Mouse (Mus musculus): Measurements from ENCODE around the gene Sbk2. TPM values are rescaled to one million over a fixed set of nuclear protein-coding genes. Genes with fewer than 3 reads are reported as not detected.

The Sbk2 gene
- polyA plus RNA-seq, 1 experiment from 2014 or later: 0.56 TPM

GRCm38 (mm10) chr7:4938456-4938855, 25.8 kb downstream of the Sbk2 start:
- H3K9ac ChIP-seq (ENCODE audit: low read depth, low read length): no peak overlapping the region
- H3K36me3 ChIP-seq (ENCODE audit: control insufficient read depth, insufficient read depth, low read length): no peaks in the 10 kb centered on the region; the same call in 1 of the 2 replicates
- H3K4me3 ChIP-seq (ENCODE audit: low read length): no peak overlapping the region
- no peak overlapping the region for H3K27ac ChIP-seq (ENCODE audit: low read length)
- no peaks in the 10 kb centered on the region for H3K27me3 ChIP-seq (replicated peaks; ENCODE audit: control insufficient read depth, insufficient read depth, low read length)
- WGBS: 36% methylated on average over 2 of the region's 2 CpGs
- no peak overlapping the region for H3K4me2 ChIP-seq (ENCODE audit: low read depth, low read length)
- ATAC-seq: no peak
- H3K4me1 ChIP-seq (ENCODE audit: control insufficient read depth, insufficient read depth, low read length): no peaks in the 10 kb centered on the region
- H3K9me3 ChIP-seq (ENCODE audit: control insufficient read depth, low read length): no peaks in the 10 kb centered on the region

DNA sequence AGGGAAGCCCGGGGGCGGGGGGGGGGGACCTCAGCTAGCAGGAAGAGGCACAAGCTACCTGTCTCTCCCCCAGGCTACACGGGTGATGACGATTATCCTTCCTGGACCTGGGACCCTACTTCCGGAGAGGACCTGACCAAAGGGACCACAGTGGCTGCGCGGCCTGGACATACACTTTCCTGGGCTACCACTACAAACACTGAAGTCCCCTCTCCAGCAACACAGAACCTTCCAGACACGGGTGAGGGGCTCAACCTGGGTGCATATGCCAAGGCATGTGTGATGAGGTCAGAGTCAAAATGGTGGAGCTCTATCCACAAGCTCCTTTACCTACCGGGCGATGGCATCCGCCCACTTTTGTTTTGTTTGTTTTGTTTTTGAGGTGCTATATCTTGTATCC, 26.8 kb downstream of the Sbk2 start:
- no peak overlapping the region for H3K27ac ChIP-seq (ENCODE audit: low read length)
- no peaks in the 10 kb centered on the region for H3K4me1 ChIP-seq (ENCODE audit: control insufficient read depth, insufficient read depth, low read length)
- ATAC-seq: no peak
- H3K36me3 ChIP-seq (ENCODE audit: control insufficient read depth, insufficient read depth, low read length): no peaks in the 10 kb centered on the region; the same call in 1 of the 2 replicates
- H3K9ac ChIP-seq (ENCODE audit: low read depth, low read length): no peak overlapping the region; the same call in 1 of the 2 replicates
- H3K9me3 ChIP-seq (ENCODE audit: control insufficient read depth, low read length): no peaks in the 10 kb centered on the region
- 75% methylated on average over 11 of the region's 11 CpGs for WGBS
- no peak overlapping the region for H3K4me3 ChIP-seq (ENCODE audit: low read length)
- no peaks in the 10 kb centered on the region for H3K27me3 ChIP-seq (replicated peaks; ENCODE audit: control insufficient read depth, insufficient read depth, low read length)
- no peak overlapping the region for H3K4me2 ChIP-seq (ENCODE audit: low read depth, low read length)

- Histone ChIP-seq H3K27ac (ENCODE audit: low read length) (no peak overlapping the region), H3K27me3 (replicated peaks; ENCODE audit: control insufficient read depth, insufficient read depth, low read length) (no peaks in the 10 kb centered on the region), H3K36me3 (ENCODE audit: control insufficient read depth, insufficient read depth, low read length) (no peaks in the 10 kb centered on the region; the same call in 1 of the 2 replicates), H3K9me3 (ENCODE audit: control insufficient read depth, low read length) (no peaks in the 10 kb centered on the region), H3K4me1 (ENCODE audit: control insufficient read depth, insufficient read depth, low read length) (no peaks in the 10 kb centered on the region), H3K9ac (ENCODE audit: low read depth, low read length) (no peak overlapping the region), H3K4me3 (ENCODE audit: low read length) (no peak overlapping the region), H3K4me2 (ENCODE audit: low read depth, low read length) (no peak overlapping the region)
- no peak for ATAC-seq
- WGBS: 76% methylated on average over 10 of the region's 10 CpGs
These were observed 27.4 kb downstream of the Sbk2 start for GRCm38 (mm10) chr7:4936832-4937231.

GRCm38 (mm10) chr7:4934160-4934914, 29.9 kb downstream of the Sbk2 start:
- Histone ChIP-seq H3K36me3 (ENCODE audit: control insufficient read depth, insufficient read depth, low read length) (no peaks in the 10 kb centered on the region; the same call in 1 of the 2 replicates), H3K4me3 (ENCODE audit: low read length) (no peak overlapping the region), H3K9me3 (ENCODE audit: control insufficient read depth, low read length) (no peaks in the 10 kb centered on the region), H3K4me2 (ENCODE audit: low read depth, low read length) (no peak overlapping the region), H3K27me3 (replicated peaks; ENCODE audit: control insufficient read depth, insufficient read depth, low read length) (no peaks in the 10 kb centered on the region), H3K4me1 (ENCODE audit: control insufficient read depth, insufficient read depth, low read length) (no peaks in the 10 kb centered on the region), H3K27ac (ENCODE audit: low read length) (no peak overlapping the region), H3K9ac (ENCODE audit: low read depth, low read length) (no peak overlapping the region)
- no peak for ATAC-seq
- 79% methylated on average over 4 of the region's 4 CpGs for WGBS

DNA sequence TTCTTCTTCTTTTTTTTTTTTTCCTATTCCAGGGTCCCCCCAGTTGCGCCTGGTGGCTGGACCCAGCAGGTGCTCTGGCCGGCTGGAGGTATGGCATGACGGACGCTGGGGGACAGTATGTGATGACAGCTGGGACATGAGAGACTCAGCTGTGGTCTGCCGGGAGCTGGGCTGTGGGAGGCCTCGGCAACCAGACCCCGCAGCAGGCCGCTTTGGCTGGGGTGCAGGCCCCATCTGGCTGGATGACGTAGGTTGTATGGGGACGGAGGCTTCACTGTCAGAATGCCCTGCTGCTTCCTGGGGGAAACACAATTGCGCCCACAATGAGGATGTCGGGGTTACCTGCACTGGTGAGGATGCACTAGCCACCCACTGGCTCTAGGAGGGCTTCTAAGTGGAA, 31.1 kb downstream of the Sbk2 start:
- Histone ChIP-seq H3K27me3 (replicated peaks; ENCODE audit: control insufficient read depth, insufficient read depth, low read length) (no peaks in the 10 kb centered on the region), H3K27ac (ENCODE audit: low read length) (no peak overlapping the region), H3K4me3 (ENCODE audit: low read length) (no peak overlapping the region), H3K9ac (ENCODE audit: low read depth, low read length) (no peak overlapping the region), H3K4me1 (ENCODE audit: control insufficient read depth, insufficient read depth, low read length) (no peaks in the 10 kb centered on the region), H3K9me3 (ENCODE audit: control insufficient read depth, low read length) (no peaks in the 10 kb centered on the region), H3K36me3 (ENCODE audit: control insufficient read depth, insufficient read depth, low read length) (no peaks in the 10 kb centered on the region; the same call in none of the 2 replicates), H3K4me2 (ENCODE audit: low read depth, low read length) (no peak overlapping the region)
- 80% methylated on average over 12 of the region's 12 CpGs for WGBS
- no peak for ATAC-seq

DNA sequence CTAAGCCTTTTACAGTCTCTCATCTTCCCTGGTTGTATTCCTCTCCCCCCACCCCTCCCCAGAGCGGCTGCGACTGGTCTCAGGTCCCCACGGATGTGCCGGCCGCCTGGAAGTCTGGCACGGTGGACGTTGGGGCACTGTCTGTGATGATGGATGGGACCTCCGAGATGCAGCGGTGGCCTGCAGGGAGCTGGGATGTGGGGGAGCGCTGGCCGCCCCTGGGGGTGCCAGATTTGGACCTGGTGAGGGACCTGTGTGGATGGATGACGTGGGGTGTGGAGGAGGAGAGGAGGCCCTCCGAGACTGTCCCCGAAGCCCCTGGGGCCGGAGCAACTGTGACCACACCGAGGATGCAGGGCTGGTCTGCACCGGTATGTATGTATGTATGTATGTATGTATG, 35.9 kb downstream of the Sbk2 start:
- no peak overlapping the region for H3K9ac ChIP-seq (ENCODE audit: low read depth, low read length)
- no peaks in the 10 kb centered on the region for H3K9me3 ChIP-seq (ENCODE audit: control insufficient read depth, low read length)
- H3K4me3 ChIP-seq (ENCODE audit: low read length): no peak overlapping the region
- H3K4me2 ChIP-seq (ENCODE audit: low read depth, low read length): 0 out of 2 replicates have a peak overlapping the region, but pooled peaks have one; percentile 16
- no peak for ATAC-seq
- H3K27me3 ChIP-seq (replicated peaks; ENCODE audit: control insufficient read depth, insufficient read depth, low read length): no peaks in the 10 kb centered on the region; the same call in 1 of the 2 replicates
- no peaks in the 10 kb centered on the region; the same call in 1 of the 2 replicates for H3K36me3 ChIP-seq (ENCODE audit: control insufficient read depth, insufficient read depth, low read length)
- 65% methylated on average over 17 of the region's 17 CpGs for WGBS
- no peak overlapping the region for H3K27ac ChIP-seq (ENCODE audit: low read length)
- H3K4me1 ChIP-seq (ENCODE audit: control insufficient read depth, insufficient read depth, low read length): peaks cover 33% of the 10 kb centered on the region

DNA sequence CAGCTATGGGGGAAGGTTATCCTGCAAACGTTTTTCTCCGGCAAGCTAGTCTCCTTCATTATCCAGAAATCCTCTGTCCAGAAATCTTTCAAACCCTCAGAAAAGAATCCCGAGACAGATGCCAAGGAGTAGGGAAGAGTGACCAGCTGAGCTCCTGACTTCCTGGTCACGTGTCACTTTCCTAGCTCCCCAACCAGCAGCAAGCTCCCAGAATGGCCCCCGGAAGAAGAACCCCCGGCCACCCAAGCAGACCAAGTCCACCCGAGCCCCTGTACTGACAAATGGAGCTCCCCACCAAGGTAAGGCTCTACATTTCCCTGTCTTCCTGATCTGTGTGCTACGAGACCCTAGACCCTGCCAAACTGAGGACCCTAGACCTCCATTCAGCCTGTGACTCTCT, 36.5 kb downstream of the Sbk2 start:
- Histone ChIP-seq H3K4me1 (ENCODE audit: control insufficient read depth, insufficient read depth, low read length) (peaks cover 39% of the 10 kb centered on the region), H3K9ac (ENCODE audit: low read depth, low read length) (peak overlapping the region; percentile 13; the same call in 1 of the 2 replicates), H3K9me3 (ENCODE audit: control insufficient read depth, low read length) (no peaks in the 10 kb centered on the region), H3K36me3 (ENCODE audit: control insufficient read depth, insufficient read depth, low read length) (no peaks in the 10 kb centered on the region; the same call in 1 of the 2 replicates), H3K4me3 (ENCODE audit: low read length) (no peak overlapping the region), H3K27me3 (replicated peaks; ENCODE audit: control insufficient read depth, insufficient read depth, low read length) (no peaks in the 10 kb centered on the region; the same call in 1 of the 2 replicates), H3K27ac (ENCODE audit: low read length) (no peak overlapping the region), H3K4me2 (ENCODE audit: low read depth, low read length) (0 out of 2 replicates have a peak overlapping the region, but pooled peaks have one; percentile 2)
- 51% methylated on average over 8 of the region's 8 CpGs for WGBS
- ATAC-seq: no peak

GRCm38 (mm10) chr7:4926849-4927248, 37.4 kb downstream of the Sbk2 start:
- peak overlapping the region; percentile 37; the same call in 1 of the 2 replicates for H3K9ac ChIP-seq (ENCODE audit: low read depth, low read length)
- WGBS: 77% methylated on average over 16 of the region's 16 CpGs
- no peaks in the 10 kb centered on the region; the same call in 1 of the 2 replicates for H3K36me3 ChIP-seq (ENCODE audit: control insufficient read depth, insufficient read depth, low read length)
- H3K4me3 ChIP-seq (ENCODE audit: low read length): no peak overlapping the region
- no peak for ATAC-seq
- 0 out of 2 replicates have a peak overlapping the region, but pooled peaks have one; percentile 89 for H3K27ac ChIP-seq (ENCODE audit: low read length)
- no peaks in the 10 kb centered on the region for H3K9me3 ChIP-seq (ENCODE audit: control insufficient read depth, low read length)
- no peak overlapping the region for H3K4me2 ChIP-seq (ENCODE audit: low read depth, low read length)
- no peaks in the 10 kb centered on the region; the same call in 1 of the 2 replicates for H3K27me3 ChIP-seq (replicated peaks; ENCODE audit: control insufficient read depth, insufficient read depth, low read length)
- H3K4me1 ChIP-seq (ENCODE audit: control insufficient read depth, insufficient read depth, low read length): peaks cover 42% of the 10 kb centered on the region

DNA sequence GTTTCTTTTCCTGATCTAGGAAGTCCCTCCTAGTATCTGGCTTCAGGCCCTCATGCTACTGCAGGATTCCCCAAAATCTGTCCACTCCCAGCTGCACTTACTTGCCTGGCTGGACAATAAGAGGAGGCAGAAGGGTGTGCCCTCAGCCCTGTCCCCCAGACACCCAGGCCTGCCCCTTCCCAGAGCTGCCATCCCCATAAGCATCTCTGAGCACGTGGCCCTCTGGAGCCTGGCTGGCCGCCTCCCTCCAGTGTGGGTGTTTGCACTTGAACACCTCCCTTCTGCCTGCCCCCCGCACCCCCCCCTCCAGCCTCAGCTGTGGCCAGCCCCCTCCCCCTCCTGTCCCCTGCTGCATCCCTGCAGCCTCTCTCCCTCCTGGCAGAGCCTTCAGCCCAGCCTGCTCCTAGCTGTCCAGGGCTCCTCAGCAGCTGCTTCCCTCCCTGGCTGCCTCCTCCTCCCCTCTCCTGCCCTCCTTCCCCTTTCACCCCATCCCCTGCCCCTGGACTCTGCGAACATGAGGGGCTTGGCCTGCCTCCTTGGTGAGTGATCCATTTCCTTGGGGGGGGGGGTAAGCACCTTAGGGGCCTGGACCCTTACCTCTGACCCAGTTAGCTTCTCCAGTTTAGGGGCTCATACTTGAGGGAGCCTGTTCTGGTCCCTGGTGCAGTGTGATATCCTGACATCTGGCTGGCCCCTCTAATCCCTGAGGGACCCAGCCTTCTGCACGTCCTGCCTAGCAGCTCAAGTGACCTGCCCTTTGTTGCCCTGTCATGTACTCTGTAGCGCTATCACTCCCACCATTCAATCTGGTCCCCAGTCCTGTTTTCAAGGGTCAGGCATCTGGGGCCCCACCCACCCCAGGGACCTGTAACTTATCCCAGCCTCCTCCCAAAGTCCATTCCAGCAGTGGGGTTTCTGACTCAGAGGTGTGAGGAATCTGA, 38.5 kb downstream of the Sbk2 start, which contains the start of gene Ssc5d:
TSS of gene Ssc5d (plus strand) at position 345 of the 941 bp plus-strand sequence.
- peaks cover 3% of the 10 kb centered on the region for H3K36me3 ChIP-seq (ENCODE audit: control insufficient read depth, insufficient read depth, low read length)
- ATAC-seq: peak; percentile 63
- 0 out of 2 replicates have a peak within 1 kb of the TSS, but pooled peaks have one; percentile 56 for H3K4me2 ChIP-seq (ENCODE audit: low read depth, low read length)
- 14% methylated on average over 6 of the region's 6 CpGs for WGBS
- H3K27ac ChIP-seq (ENCODE audit: low read length): peak within 1 kb of the TSS; percentile 91
- no peaks in the 10 kb centered on the region; the same call in 1 of the 2 replicates for H3K27me3 ChIP-seq (replicated peaks; ENCODE audit: control insufficient read depth, insufficient read depth, low read length)
- H3K4me3 ChIP-seq (ENCODE audit: low read length): no peak within 1 kb of the TSS
- H3K4me1 ChIP-seq (ENCODE audit: control insufficient read depth, insufficient read depth, low read length): peaks cover 42% of the 10 kb centered on the region
- H3K9me3 ChIP-seq (ENCODE audit: control insufficient read depth, low read length): no peaks in the 10 kb centered on the region
- peak within 1 kb of the TSS; percentile 69 for H3K9ac ChIP-seq (ENCODE audit: low read depth, low read length)

Data from intestine, embryonic 16.5 days (tissue).